In the genomic region with DNA sequence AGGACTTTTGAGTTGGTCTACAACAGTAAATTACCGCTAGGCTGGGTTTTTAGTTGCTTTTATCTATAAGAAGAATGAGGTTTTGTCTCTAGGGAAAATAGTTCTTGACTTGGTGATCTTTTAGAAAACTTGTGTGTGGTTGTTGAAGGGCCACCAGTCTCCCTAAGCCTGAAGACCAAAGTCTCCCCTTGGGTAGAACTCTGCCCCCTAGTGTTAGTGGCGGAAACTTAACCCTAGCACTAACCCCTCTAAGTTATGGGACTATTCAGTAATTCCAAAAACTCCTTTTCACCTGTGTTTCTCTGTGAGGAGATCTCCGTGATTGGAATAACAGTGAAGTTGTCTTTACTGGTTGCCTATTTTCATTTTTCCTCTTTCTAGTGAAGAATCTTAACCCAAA, we compare ENCODE assay signal across 8 mouse cellular contexts. TPM values are rescaled to one million over a fixed set of nuclear protein-coding genes. Genes with fewer than 3 reads are reported as not detected.
DNase-seq lines count a peak whose midpoint lies in the region; ATAC-seq and TF ChIP-seq lines count a peak whose summit lies in the region.

No protein-coding gene starts in this region.

- DNase-seq in gastrocnemius, adult 2 months: peak; percentile 60
- no peak for DNase-seq in gastrocnemius, postnatal 25 days
- DNase-seq in brain, adult 2 months (ENCODE audit: low read depth, low spot score): peak; percentile 28
- DNase-seq in heart, postnatal 14 days: peak; percentile 40 to 62
- DNase-seq in limb, embryonic 10.5 days (ENCODE audit: low spot score): no peak
- DNase-seq in midbrain, postnatal 0 days (ENCODE audit: low spot score): no peak
- no peak for DNase-seq in Muller cell, postnatal 12 days (ENCODE audit: inconsistent ontology term)
- DNase-seq in left cerebral cortex, adult 8-10 months (ENCODE audit: low spot score in 2 of 2): no peak

- H3K9me3 ChIP-seq in limb, embryonic 10.5 days (replicated peaks): no peaks in the 10 kb centered on the region
- H3K9me3 ChIP-seq in midbrain, postnatal 0 days (ENCODE audit: low read length): no peaks in the 10 kb centered on the region

- peak overlapping the region; percentile 85 for H3K4me3 ChIP-seq in gastrocnemius, adult 2 months
- peak overlapping the region; percentile 95 for H3K4me3 ChIP-seq in limb, embryonic 10.5 days
- H3K4me3 ChIP-seq in midbrain, postnatal 0 days (ENCODE audit: low read depth, low read length): peak overlapping the region; percentile 75; the same call in 1 of the 2 replicates

- intact Hi-C loops in gastrocnemius, adult 2 months (cut with DNase I): loop anchor here (10.0 kb wide), 1 partner anchor 361 kb away; a partner anchor contains a TSS
- intact Hi-C loops in heart, postnatal 14 days (cut with DNase I): loop anchor here (2.0 to 5.0 kb wide), 2 partner anchors 93 to 137 kb away; no protein-coding TSS in a partner anchor

- ATAC-seq in midbrain, postnatal 0 days (ENCODE audit: low FRiP score): no peak

- no peak overlapping the region for H3K4me2 ChIP-seq in midbrain, postnatal 0 days (ENCODE audit: low read depth, low read length, poor library complexity, severe bottlenecking)

- no peaks in the 10 kb centered on the region for H3K27me3 ChIP-seq in limb, embryonic 10.5 days (ENCODE audit: low read depth, poor library complexity, severe bottlenecking)
- 0 out of 2 replicates have a peak, but pooled peaks cover 4% of the 10 kb centered on the region for H3K27me3 ChIP-seq in midbrain, postnatal 0 days (ENCODE audit: insufficient read depth, low read length)

- H3K27ac ChIP-seq in gastrocnemius, adult 2 months: peak overlapping the region; percentile 95
- H3K27ac ChIP-seq in limb, embryonic 10.5 days: no peak overlapping the region; the same call in 1 of the 2 replicates
- H3K27ac ChIP-seq in midbrain, postnatal 0 days (ENCODE audit: low read depth, low read length): no peak overlapping the region

- peaks cover 14% of the 10 kb centered on the region for H3K36me3 ChIP-seq in limb, embryonic 10.5 days
- H3K36me3 ChIP-seq in midbrain, postnatal 0 days (ENCODE audit: insufficient read depth, low read length): no peaks in the 10 kb centered on the region

- H3K9ac ChIP-seq in midbrain, postnatal 0 days (replicated peaks; ENCODE audit: low read length, poor library complexity, severe bottlenecking): no peak overlapping the region

- peaks cover 47% of the 10 kb centered on the region for H3K4me1 ChIP-seq in limb, embryonic 10.5 days
- peaks cover 3% of the 10 kb centered on the region; the same call in 1 of the 2 replicates for H3K4me1 ChIP-seq in midbrain, postnatal 0 days (ENCODE audit: insufficient read depth, low read length)

- peak; percentile 79 for TF ChIP-seq CTCF in gastrocnemius, adult 2 months (IDR thresholded peaks at IDR 0.05)
- TF ChIP-seq CTCF in midbrain, postnatal 0 days (IDR thresholded peaks at IDR 0.05): peak; percentile 49

- 54% methylated on average over 3 of the region's 3 CpGs for WGBS in limb, embryonic 10.5 days
- 59% methylated on average over 3 of the region's 3 CpGs for WGBS in midbrain, postnatal 0 days

RNA-seq across cellular contexts. Expression of a gene that starts 1.9 kb away (rescaled TPM):
- 10 to 100 TPM; 56.1 to 62.0 TPM for total RNA-seq in gastrocnemius, adult 2 months (2021)
- total RNA-seq in gastrocnemius, postnatal 25 days (2021): 10 to 100 TPM; 36.3 to 50.5 TPM
- total RNA-seq in heart, postnatal 14 days (2021): 10 to 100 TPM; 64.7 to 66.9 TPM
- polyA plus RNA-seq in limb, embryonic 10.5 days (2016; fragmentation: Nextera tagmentation; extraction: Ambion mirVana): 38.5 and 47.2 TPM in 2 replicates
- total RNA-seq in midbrain, postnatal 0 days (2014; rRNA removed): 27.2 and 34.7 TPM in 2 replicates
- 28.9 and 29.3 TPM in 2 replicates for polyA plus RNA-seq in midbrain, postnatal 0 days (2015; fragmentation: Nextera tagmentation; extraction: Ambion mirVana)
- 10 to 100 TPM; 42.6 to 54.2 (median 45.3) TPM for total RNA-seq in left cerebral cortex, adult 8-10 months (2022)

Comparison
In these comparisons a context has a peak if more than half of its experiments do, and no peak if none do; other contexts are left out.
1. DNase-seq: peak in gastrocnemius, adult 2 months (single experiment), brain, adult 2 months (single experiment) and heart, postnatal 14 days (2 of 2); none in gastrocnemius, postnatal 25 days (single experiment), limb, embryonic 10.5 days (single experiment), midbrain, postnatal 0 days (single experiment), Muller cell, postnatal 12 days (single experiment) and left cerebral cortex, adult 8-10 months (0 of 2).
2. Peak in every context shown above with its lines, with median percentiles within 50 percentile points of each other: H3K4me3 ChIP-seq.